Mouse (Mus musculus) olfactory bulb, adult 2 months (tissue): ENCODE measurements around the gene Smarcb1. TPM values are rescaled to one million over a fixed set of nuclear protein-coding genes. Genes with fewer than 3 reads are reported as not detected.
A peak's percentile ranks its signal among the peaks of the same experiment; 100 is the strongest.

Experiments
- H3K27ac ChIP-seq: fragments of 200-500 bp; 2 replicates; pipeline ENCODE4 v1.5.1; 2012; ENCODE audit warnings: low read depth, low read length; ENCODE audit not compliant: insufficient read depth
- H3K4me1 ChIP-seq: fragments of 200-500 bp; 2 replicates; pipeline ENCODE4 v1.6.1; 2012; ENCODE audit warnings: low read length; ENCODE audit not compliant: control insufficient read depth, insufficient read depth
- H3K4me3 ChIP-seq: fragments of 200-500 bp; 2 replicates; pipeline ENCODE4 v1.5.1; 2012; ENCODE audit warnings: mild to moderate bottlenecking, low read depth, low read length, moderate library complexity; ENCODE audit not compliant: insufficient read depth
- CTCF ChIP-seq: fragments of 200-500 bp; IDR thresholded peaks from 2 replicates; pipeline ENCODE4 v1.5.1; 2012; ENCODE audit warnings: low read depth, mild to moderate bottlenecking, low read length, moderate library complexity; ENCODE audit not compliant: insufficient read depth
- POLR2A ChIP-seq: fragments of 200-500 bp; IDR thresholded peaks from 2 replicates; pipeline ENCODE4 v1.6.1; 2012; ENCODE audit warnings: mild to moderate bottlenecking, low read depth, low read length, moderate library complexity; ENCODE audit not compliant: insufficient read depth
- WGBS: fragments of 180-500 bp; shearing (Covaris S2); methylation state at CpG from one replicate; pipeline ENCODE4 v1.1.7; 2018; 5-methylcytosine and 5-hydroxymethylcytosine counted together
- polyA plus RNA-seq: library from polyadenylated mRNA; stranded (reverse); fragments of >200 nt; gene quantifications from 2 replicates; pipeline ENCODE4 v1.2.4, GENCODE M21; 2012; ENCODE audit warnings: low replicate concordance; ENCODE audit not compliant: missing spikeins, insufficient read depth, insufficient read length

Smarcb1 gene
- not detected in 2 replicates for polyA plus RNA-seq

DNA sequence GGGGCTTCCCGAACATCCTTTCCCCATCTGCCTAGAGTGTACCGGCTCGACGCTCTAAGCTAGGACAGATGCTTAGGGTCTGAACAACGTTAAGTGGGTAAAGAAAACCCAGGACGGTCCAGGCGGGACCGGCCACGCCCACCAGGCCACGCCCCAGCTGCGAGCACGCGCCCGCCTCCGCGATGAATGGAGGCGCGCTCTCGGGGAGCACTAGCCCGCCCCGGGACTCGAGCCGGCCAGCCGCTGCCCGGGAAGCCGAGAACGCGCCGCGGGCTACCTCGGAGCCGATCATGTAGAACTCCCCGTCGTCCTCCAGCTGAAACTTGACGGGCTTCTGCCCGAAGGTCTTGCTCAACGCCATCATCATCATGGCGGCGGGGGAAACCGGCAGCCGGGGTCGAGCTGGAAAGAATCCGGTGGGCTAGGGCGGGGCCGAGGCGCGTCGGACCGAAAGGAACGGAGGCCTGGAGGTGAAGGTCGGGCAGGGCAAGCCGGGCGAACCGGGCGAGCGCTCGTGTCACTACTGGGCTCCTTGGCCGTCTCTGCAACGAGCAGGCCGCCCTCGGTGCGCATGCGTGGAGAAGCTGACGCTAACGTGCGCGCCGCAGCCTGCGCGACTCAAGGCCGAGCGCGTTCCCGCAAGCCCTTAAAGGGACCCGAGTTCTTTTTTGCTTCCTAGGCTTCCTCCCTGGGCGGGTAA, at the start of gene Smarcb1:
Gene Smarcb1, minus strand, starts transcription at position 592 of the 700 bp plus-strand sequence.
- H3K4me1 ChIP-seq, result peaks cover 18% of the 10 kb centered on the region
- H3K4me3 ChIP-seq, result peak within 1 kb of the TSS; percentile 63
- H3K27ac ChIP-seq, result peak within 1 kb of the TSS; percentile 88
- peak; percentile 92 for TF ChIP-seq POLR2A
- TF ChIP-seq CTCF, result no peak
- under 1% methylated on average over 76 of the region's 76 CpGs for WGBS

DNA sequence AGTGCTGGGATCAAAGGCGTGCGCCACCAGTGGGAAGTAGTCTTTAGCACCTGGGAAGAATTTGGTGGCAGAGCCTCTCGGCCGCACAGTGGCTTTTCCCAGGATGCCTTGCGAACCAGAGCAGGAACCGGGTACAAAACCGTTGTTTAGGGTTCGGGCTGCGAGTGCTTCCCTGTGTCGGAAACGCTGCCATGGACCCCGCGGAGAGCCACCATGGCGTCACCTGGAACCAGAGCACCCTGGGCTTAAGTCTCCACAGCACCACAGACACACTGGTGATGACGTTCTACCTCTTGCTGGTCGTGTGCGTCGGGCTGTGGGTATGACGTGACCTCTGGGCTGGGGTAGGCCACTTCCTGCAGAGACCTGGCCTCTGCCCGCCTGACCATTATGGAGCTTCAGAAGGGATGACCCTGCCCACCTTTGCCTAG, 33.0 kb upstream of the Smarcb1 start, which contains the start of gene Gm5134:
Gene Gm5134, plus strand, starts transcription at position 134 of the 431 bp plus-strand sequence.
- peak within 1 kb of the TSS; percentile 12; the same call in 1 of the 2 replicates for H3K4me3 ChIP-seq
- TF ChIP-seq POLR2A (no peak), CTCF (no peak)
- WGBS, result 37% methylated on average over 20 of the region's 20 CpGs

DNA sequence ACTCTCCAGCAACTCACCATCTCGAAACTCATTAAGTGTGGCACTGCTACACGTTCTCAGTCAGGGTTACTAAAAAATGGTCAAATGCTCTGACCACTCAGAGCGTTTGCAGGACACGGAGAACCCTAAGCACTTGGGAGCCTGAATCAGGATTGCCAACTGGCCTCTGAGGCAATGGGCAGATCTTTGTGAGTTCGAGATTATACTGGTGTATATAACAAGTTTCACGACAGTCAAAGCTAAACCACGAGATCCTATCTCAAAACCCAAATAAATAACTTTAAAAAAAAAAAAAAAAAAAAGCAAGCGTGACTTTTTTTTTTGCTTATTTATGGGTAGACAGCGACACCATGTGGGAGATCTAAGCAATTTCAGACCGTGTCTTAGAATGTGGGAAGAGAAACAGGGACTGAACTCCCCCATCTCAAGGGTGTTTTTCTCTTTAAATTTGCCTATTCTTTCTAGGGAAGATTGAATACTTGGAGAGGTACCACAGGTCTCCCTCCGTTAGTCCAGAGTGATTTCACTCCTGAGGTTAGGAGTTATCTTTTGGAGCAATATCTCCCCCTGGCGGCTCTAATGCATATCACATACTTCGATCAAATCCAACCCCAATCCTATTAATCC, 30.1 kb upstream of the Smarcb1 start:
- Histone ChIP-seq H3K4me1 (peaks cover 16% of the 10 kb centered on the region), H3K27ac (no peak overlapping the region), H3K4me3 (peak overlapping the region; percentile 36)
- WGBS, result 2% methylated on average over 13 of the region's 13 CpGs
- no peak for TF ChIP-seq CTCF
- no peak for TF ChIP-seq POLR2A

More for the DNA sequence above, 33.0 kb upstream of the Smarcb1 start, which contains the start of gene Gm5134:
- H3K27ac ChIP-seq, result no peak within 1 kb of the TSS
- H3K4me1 ChIP-seq, result peaks cover 16% of the 10 kb centered on the region

DNA sequence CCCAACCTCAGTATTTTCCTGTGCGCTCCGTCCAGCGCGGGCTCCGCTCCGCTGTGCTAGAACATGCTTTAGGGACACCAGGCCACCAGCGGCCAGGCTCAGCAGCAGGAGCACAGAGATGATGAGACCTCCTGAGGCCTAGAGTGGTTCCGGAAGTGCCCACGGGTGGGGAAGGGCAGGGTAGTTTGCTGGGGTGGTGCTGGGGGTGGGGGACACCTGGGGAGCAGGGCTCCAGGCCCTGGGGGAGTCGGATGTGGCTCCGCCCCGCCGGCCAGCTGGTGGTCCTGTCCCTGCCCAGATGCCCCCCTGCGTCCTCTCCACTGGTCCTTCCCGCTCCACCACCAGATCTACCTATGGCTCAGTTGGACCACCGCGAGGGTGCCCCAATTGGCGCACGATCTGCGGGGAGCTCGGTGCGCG, 29.4 kb upstream of the Smarcb1 start:
- Histone ChIP-seq H3K27ac (no peak overlapping the region), H3K4me3 (peak overlapping the region; percentile 36), H3K4me1 (peaks cover 16% of the 10 kb centered on the region)
- 14% methylated on average over 23 of the region's 23 CpGs for WGBS
- TF ChIP-seq POLR2A, result no peak
- TF ChIP-seq CTCF, result no peak

DNA sequence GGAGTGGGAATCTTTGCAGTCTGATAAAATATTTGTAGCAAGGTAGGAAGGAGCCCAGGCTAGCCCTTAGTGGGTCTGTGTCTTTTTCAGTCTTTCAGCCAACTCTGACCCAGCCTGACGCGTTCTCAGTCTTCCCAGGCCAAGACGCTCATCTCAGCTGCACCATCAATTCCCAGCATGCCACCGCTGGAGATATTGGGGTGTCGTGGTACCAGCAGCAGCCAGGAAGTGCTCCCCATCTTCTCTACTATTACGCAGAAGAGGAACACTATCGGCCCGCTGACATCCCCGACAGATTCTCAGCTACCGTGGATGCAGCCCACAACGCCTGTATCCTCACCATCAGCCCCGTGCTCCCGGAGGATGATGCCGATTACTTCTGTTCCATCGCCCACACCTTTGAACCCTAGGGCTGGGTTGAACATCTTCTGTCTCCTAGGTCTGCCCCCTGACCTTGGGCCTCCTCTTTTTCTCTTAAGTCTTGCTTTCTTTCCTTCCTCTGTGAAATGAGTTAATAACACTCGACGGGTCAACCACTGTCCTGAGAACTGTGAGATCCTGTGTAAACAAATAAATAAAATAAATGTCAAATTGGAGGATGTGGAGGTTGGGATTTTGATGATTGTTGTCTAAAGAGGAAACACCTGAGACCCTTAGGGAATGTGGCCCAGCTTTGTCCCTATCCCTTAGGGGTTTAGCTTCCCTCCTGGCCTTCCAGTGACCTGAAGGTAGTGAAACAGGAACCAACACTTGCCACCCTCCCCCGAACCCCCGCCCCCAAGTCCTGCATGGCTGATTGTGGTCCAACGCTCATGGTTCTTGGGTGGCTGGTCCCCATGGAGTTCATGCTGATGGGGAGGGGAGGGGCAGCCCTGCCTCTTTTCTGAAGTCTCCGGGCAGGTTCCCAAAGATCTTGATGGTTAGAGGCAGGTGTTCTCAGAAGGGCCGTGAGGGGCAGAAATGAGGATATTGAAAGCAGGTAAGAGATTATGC, 27.9 kb upstream of the Smarcb1 start:
- 89% methylated on average over 22 of the region's 22 CpGs for WGBS
- no peak overlapping the region for H3K4me3 ChIP-seq
- peaks cover 14% of the 10 kb centered on the region for H3K4me1 ChIP-seq
- TF ChIP-seq CTCF (no peak), POLR2A (no peak)
- H3K27ac ChIP-seq, result no peak overlapping the region

DNA sequence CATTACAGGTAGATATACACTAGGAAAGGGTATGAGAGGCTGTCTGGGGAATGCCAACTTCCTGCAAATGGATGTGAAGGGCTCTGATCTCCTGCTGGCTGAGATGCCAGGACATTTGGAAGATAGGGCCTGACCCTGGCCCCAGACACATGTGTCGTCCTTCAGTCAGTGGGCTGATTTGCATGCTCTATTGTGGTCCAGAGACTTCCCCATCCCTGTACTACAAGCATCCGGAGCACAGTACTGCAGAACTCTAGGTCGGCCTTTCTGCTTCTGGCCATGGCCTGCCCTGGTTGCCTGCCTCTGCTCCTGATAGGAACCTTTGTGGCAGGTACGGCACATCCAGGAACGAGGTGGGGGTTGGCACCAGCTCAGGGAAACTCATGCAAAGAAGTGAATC, 26.7 kb upstream of the Smarcb1 start:
- TF ChIP-seq POLR2A, result no peak
- TF ChIP-seq CTCF, result no peak
- peaks cover 12% of the 10 kb centered on the region for H3K4me1 ChIP-seq
- H3K27ac ChIP-seq, result no peak overlapping the region
- no peak overlapping the region for H3K4me3 ChIP-seq
- 84% methylated on average over 5 of the region's 5 CpGs for whole genome bisulfite sequencing

DNA sequence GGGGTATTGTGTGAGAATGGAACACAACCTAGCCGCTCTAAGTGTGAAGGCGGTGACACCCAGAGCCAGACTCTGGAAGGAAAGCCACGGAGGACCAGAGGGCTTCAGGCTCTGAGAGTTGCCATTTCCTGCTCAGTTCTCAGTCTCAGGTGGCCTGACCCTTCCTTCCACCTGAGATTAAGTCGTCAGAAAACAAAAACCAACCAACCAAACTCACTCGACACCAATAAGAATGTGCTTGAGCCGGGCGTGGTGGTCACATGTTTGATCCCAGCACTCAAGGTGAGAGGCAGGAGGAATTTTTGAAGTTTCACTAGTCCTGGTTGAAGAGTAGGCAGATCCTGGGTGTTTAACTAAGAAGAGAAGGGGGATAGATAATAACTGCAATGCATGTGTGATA, 24.5 kb upstream of the Smarcb1 start:
- H3K4me3 ChIP-seq, result no peak overlapping the region
- TF ChIP-seq POLR2A (no peak), CTCF (no peak)
- 90% methylated on average over 7 of the region's 7 CpGs for WGBS
- H3K27ac ChIP-seq, result no peak overlapping the region
- H3K4me1 ChIP-seq, result peaks cover 9% of the 10 kb centered on the region

DNA sequence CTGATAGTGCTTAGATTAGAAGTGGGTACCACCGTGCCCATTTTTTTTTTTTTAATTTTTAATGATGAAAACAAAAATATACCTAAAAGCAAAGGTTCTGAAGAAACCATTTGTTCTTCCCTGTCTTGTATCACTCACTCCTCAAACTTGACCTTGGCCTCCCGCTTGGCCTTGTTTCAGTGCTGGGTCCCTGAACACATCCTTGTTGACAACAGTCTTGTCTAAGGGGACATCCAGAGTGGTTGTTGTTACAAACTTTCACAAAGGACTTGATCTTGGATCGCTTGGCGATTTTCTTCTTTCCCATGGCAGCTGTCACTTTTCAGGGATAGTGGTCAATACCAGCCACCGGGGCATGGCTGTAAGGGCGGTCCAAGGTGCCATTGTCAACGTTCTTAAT, 23.8 kb upstream of the Smarcb1 start:
- TF ChIP-seq POLR2A, result no peak
- no peak for TF ChIP-seq CTCF
- no peak overlapping the region for H3K27ac ChIP-seq
- no peak overlapping the region for H3K4me3 ChIP-seq
- H3K4me1 ChIP-seq, result peaks cover 9% of the 10 kb centered on the region
- WGBS, result 91% methylated on average over 7 of the region's 7 CpGs
